Mouse (Mus musculus) midbrain, postnatal 0 days (tissue): ENCODE measurements around the gene Fras1. TPM values are rescaled to one million over a fixed set of nuclear protein-coding genes. Genes with fewer than 3 reads are reported as not detected.

Source experiments
- ATAC-seq: fragments of 200-750 bp; cut with Nextera tagmentation; 2 replicates; pipeline ENCODE4 v1.8.0; 2017; ENCODE audit warnings: moderate number of reproducible peaks, mild to moderate bottlenecking, moderate TSS enrichment, moderate library complexity; ENCODE audit not compliant: low FRiP score
- DNase-seq: peaks from one replicate; pipeline ENCODE4 v3.0.0-alpha.2; 2015; ENCODE audit warnings: low spot score
- H3K27ac ChIP-seq: fragments of 300-500 bp; sonication (generic); 2 replicates; pipeline ENCODE4 v1.5.1; 2014; ENCODE audit warnings: low read depth, mild to moderate bottlenecking, low read length, mixed read lengths
- H3K27me3 ChIP-seq: fragments of 300-500 bp; sonication (generic); 2 replicates; pipeline ENCODE4 v1.6.1; 2014; ENCODE audit warnings: low read length, control low read depth, mixed read lengths; ENCODE audit not compliant: insufficient read depth
- H3K36me3 ChIP-seq: fragments of 300-500 bp; sonication (generic); 2 replicates; pipeline ENCODE4 v1.6.1; 2014; ENCODE audit warnings: low read length, control low read depth, mixed read lengths; ENCODE audit not compliant: insufficient read depth
- H3K4me1 ChIP-seq: fragments of 300-500 bp; sonication (generic); 2 replicates; pipeline ENCODE4 v1.6.1; 2014; ENCODE audit warnings: mild to moderate bottlenecking, control low read depth, antibody characterized with exemption, low read length, mixed read lengths; ENCODE audit not compliant: insufficient read depth
- H3K4me2 ChIP-seq: fragments of 300-500 bp; sonication (generic); 2 replicates; pipeline ENCODE4 v1.6.1; 2014; ENCODE audit warnings: low read depth, mild to moderate bottlenecking, low read length, mixed read lengths; ENCODE audit not compliant: poor library complexity, severe bottlenecking
- H3K4me3 ChIP-seq: fragments of 300-500 bp; sonication (generic); 2 replicates; pipeline ENCODE4 v1.5.1; 2014; ENCODE audit warnings: low read depth, mild to moderate bottlenecking, low read length, moderate library complexity
- H3K9ac ChIP-seq: fragments of 300-500 bp; sonication (generic); replicated peaks from 2 replicates; pipeline ENCODE4 v1.6.1; 2014; ENCODE audit warnings: mild to moderate bottlenecking, low read length, moderate library complexity, mixed read lengths; ENCODE audit not compliant: poor library complexity, severe bottlenecking
- H3K9me3 ChIP-seq: fragments of 300-500 bp; sonication (generic); 2 replicates; pipeline ENCODE4 v1.6.1; 2016; ENCODE audit warnings: low read length, control low read depth
- CTCF ChIP-seq: IDR thresholded peaks from 2 replicates; pipeline ENCODE4 v1.5.1; 2016; ENCODE audit warnings: antibody characterized with exemption, mild to moderate bottlenecking
- WGBS: fragments of 180-500 bp; shearing (Covaris S2); extraction: QIAGEN DNeasy Blood & Tissue Kit; methylation state at CpG from one replicate; pipeline ENCODE4 v1.1.7; 2014; 5-methylcytosine and 5-hydroxymethylcytosine counted together
- polyA plus RNA-seq: library from polyadenylated mRNA; unstranded; fragments of >200 nt; fragmentation: Nextera tagmentation; extraction: Ambion mirVana; gene quantifications from 2 replicates; pipeline ENCODE4 v1.2.1, GENCODE M21; 2015
- total RNA-seq: library from RNA; depleted of rRNA; stranded (reverse); fragments of >200 nt; gene quantifications from 2 replicates; pipeline ENCODE4 v1.2.3, GENCODE M21; 2014

The Fras1 gene
- total and polyA plus RNA-seq, 2 experiments from 2014 or later: 2.3 to 7.3 TPM

GRCm38 (mm10) chr5:96747195-96747984 is 373.6 kb downstream of the Fras1 start:
- no peak overlapping the region for H3K9ac ChIP-seq
- no peak overlapping the region for H3K4me3 ChIP-seq
- no peak overlapping the region for H3K4me2 ChIP-seq
- H3K27ac ChIP-seq: no peak overlapping the region
- no peaks in the 10 kb centered on the region for H3K9me3 ChIP-seq
- H3K36me3 ChIP-seq: no peaks in the 10 kb centered on the region
- H3K4me1 ChIP-seq: no peaks in the 10 kb centered on the region; the same call in 1 of the 2 replicates
- TF ChIP-seq CTCF: no peak
- H3K27me3 ChIP-seq: no peaks in the 10 kb centered on the region
- DNase-seq: peak; percentile 39
- WGBS: 29% methylated on average over 8 of the region's 8 CpGs
- no peak for ATAC-seq

GRCm38 (mm10) chr5:96757615-96758014 is 383.9 kb downstream of the Fras1 start:
- Histone ChIP-seq H3K36me3 (no peaks in the 10 kb centered on the region), H3K4me1 (no peaks in the 10 kb centered on the region), H3K9me3 (no peaks in the 10 kb centered on the region), H3K27ac (no peak overlapping the region), H3K27me3 (no peaks in the 10 kb centered on the region), H3K9ac (no peak overlapping the region), H3K4me2 (no peak overlapping the region), H3K4me3 (no peak overlapping the region)
- ATAC-seq (no peak), DNase-seq (no peak)
- TF ChIP-seq CTCF: no peak
- 88% methylated on average over 7 of the region's 7 CpGs for WGBS

- 97% methylated on average over 1 of the region's 1 CpGs for WGBS
- H3K4me3 ChIP-seq: no peak overlapping the region
- no peaks in the 10 kb centered on the region for H3K27me3 ChIP-seq
- no peaks in the 10 kb centered on the region for H3K4me1 ChIP-seq
- no peaks in the 10 kb centered on the region for H3K9me3 ChIP-seq
- DNase-seq (no peak), ATAC-seq (no peak)
- no peak overlapping the region for H3K4me2 ChIP-seq
- H3K27ac ChIP-seq: no peak overlapping the region
- TF ChIP-seq CTCF: no peak
- no peak overlapping the region for H3K9ac ChIP-seq
- no peaks in the 10 kb centered on the region for H3K36me3 ChIP-seq
These were observed 388.3 kb downstream of the Fras1 start for GRCm38 (mm10) chr5:96762021-96762420.

GRCm38 (mm10) chr5:96768846-96769471 is 395.2 kb downstream of the Fras1 start:
- H3K36me3 ChIP-seq: no peaks in the 10 kb centered on the region
- ATAC-seq (peak; percentile 75; the same call in 1 of the 2 replicates), DNase-seq (peak; percentile 86)
- H3K9me3 ChIP-seq: no peaks in the 10 kb centered on the region
- H3K4me1 ChIP-seq: no peaks in the 10 kb centered on the region
- no peak overlapping the region for H3K4me3 ChIP-seq
- H3K4me2 ChIP-seq: no peak overlapping the region
- no peak overlapping the region for H3K9ac ChIP-seq
- WGBS: 59% methylated on average over 10 of the region's 10 CpGs
- no peak overlapping the region for H3K27ac ChIP-seq
- peak; percentile 96 for TF ChIP-seq CTCF
- no peaks in the 10 kb centered on the region for H3K27me3 ChIP-seq

GRCm38 (mm10) chr5:96783506-96784288 is 409.9 kb downstream of the Fras1 start:
- no peaks in the 10 kb centered on the region for H3K9me3 ChIP-seq
- no peak for ATAC-seq

More at GRCm38 (mm10) chr5:96783506-96784288, 409.9 kb downstream of the Fras1 start:
- Histone ChIP-seq H3K27me3 (no peaks in the 10 kb centered on the region), H3K4me1 (no peaks in the 10 kb centered on the region), H3K9ac (no peak overlapping the region), H3K4me3 (no peak overlapping the region), H3K4me2 (no peak overlapping the region), H3K36me3 (no peaks in the 10 kb centered on the region), H3K27ac (no peak overlapping the region)
- WGBS: 83% methylated on average over 14 of the region's 14 CpGs
- no peak for DNase-seq
- TF ChIP-seq CTCF: no peak
